Mouse (Mus musculus): ENCODE data around the gene Gbp3. TPM values are rescaled to one million over a fixed set of nuclear protein-coding genes. Genes with fewer than 3 reads are reported as not detected.

Gbp3 gene
- polyA plus RNA-seq, 1 experiment = not detected

DNA sequence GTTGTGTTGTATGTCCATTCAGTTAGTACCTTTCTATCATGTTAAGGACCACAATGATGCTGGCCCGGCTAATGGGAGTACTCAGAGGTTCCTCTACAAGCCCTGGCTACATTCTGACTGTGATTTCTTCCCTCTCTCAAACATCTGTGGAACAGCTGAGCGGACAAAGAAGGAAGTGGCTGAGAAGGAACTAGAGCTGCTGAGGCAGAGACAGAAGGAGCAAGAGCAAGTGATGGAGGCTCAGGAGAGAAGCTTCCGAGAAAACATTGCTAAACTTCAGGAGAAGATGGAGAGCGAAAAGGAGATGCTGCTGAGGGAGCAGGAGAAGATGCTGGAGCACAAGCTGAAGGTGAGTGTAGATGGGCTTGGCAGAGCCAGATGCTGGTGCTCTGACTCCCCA, 10.9 kb downstream of the Gbp3 start:
- TF ChIP-seq GATA1 (IDR thresholded peaks at IDR 0.05; ENCODE audit: low read length) = no peak

- TF ChIP-seq GATA1 (IDR thresholded peaks at IDR 0.05; ENCODE audit: low read length) = no peak
Observed at GRCm38 (mm10) chr3:142577108-142577507, 17.3 kb downstream of the Gbp3 start.

GRCm38 (mm10) chr3:142578342-142578741, 18.5 kb downstream of the Gbp3 start:
- no peak for TF ChIP-seq GATA1 (IDR thresholded peaks at IDR 0.05; ENCODE audit: low read length)

GRCm38 (mm10) chr3:142583067-142583466, 23.2 kb downstream of the Gbp3 start:
- no peak for TF ChIP-seq GATA1 (IDR thresholded peaks at IDR 0.05; ENCODE audit: low read length)

- TF ChIP-seq GATA1 (IDR thresholded peaks at IDR 0.05; ENCODE audit: low read length) = no peak
Observed at GRCm38 (mm10) chr3:142587386-142587785, 27.6 kb downstream of the Gbp3 start.

DNA sequence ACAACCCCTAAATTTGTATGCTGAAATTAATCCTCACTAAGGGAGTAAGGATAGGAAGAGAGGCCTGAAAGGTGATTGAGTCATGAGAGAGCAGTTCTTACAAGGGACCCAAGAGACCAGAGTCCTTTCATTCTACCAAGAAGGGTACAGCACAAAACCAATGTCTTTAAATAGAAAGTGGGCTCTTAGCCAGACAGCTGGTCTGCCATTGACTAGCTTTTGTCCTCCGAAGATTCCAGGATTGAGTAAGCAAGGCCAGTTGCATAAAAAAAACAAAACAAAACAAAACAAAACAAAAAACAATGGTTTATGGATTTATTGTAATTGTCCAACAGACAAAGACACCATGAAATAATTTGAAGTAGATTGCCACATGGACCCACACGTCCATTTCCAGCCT, 29.1 kb downstream of the Gbp3 start:
- no peak for TF ChIP-seq GATA1 (IDR thresholded peaks at IDR 0.05; ENCODE audit: low read length)

- no peak for TF ChIP-seq GATA1 (IDR thresholded peaks at IDR 0.05; ENCODE audit: low read length)
Observed at GRCm38 (mm10) chr3:142590431-142591067, 30.7 kb downstream of the Gbp3 start.

- no peak for TF ChIP-seq GATA1 (IDR thresholded peaks at IDR 0.05; ENCODE audit: low read length)
Observed at GRCm38 (mm10) chr3:142594547-142594946, 34.7 kb downstream of the Gbp3 start, which contains the start of gene Gbp2b. Gene Gbp2b, plus strand, starts transcription at chr3:142594847.

DNA sequence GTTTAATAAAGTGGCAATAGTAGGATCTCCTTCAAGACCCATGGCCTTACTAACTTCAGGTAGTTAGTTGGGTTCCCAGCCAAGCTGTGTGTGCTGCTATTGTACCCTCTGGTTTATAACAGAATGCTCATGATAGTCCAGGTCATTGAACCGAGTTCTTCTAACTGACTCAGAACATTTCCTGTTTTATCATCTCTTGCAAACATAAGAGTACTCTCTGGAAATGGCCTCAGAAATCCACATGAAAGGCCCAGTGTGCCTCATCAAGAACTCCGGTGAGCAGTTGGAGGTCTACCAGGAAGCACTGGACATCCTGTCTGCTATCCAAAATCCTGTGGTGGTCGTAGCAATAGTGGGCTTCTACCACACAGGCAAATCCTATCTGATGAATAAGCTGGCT, 38.1 kb downstream of the Gbp3 start:
- TF ChIP-seq GATA1 (IDR thresholded peaks at IDR 0.05; ENCODE audit: low read length) = no peak

DNA sequence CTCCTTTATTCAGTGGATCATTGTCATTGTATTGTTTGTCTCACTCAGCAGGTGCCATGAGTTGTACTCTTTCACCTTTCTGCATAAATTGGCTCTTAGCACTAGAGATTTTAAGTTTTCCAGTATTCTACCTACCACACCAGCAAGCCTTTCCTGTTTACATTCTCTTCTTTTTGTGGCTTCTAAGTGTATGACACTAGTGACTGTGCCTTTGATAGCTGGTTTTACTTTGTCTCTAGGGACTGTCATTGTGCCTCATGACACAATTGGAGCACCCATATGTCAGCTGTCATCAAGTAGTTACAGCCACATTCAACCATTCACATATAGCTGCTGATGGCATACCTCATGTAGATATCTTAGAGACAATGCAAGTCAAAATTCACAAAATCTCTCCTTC, 41.8 kb downstream of the Gbp3 start:
- TF ChIP-seq GATA1 (IDR thresholded peaks at IDR 0.05; ENCODE audit: low read length) = no peak

DNA sequence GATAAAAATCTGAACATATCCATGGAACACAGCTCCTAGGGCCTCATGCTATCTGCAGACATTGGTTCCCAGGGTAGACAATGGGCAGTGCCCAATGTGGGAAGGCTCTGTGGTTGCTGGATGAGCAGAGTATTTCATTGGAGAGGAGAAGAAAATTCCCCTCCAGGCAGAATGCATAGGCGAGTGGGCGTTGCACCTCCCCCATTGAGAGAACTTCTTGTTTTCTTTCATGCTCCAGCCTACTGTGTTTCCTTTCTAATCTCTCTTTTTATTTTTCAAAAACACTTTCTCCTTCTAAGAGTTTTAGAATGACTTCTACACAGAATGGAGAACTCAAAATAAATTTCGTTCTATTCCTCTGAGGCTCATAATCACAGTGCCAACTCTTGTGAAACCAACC, 58.8 kb downstream of the Gbp3 start:
- TF ChIP-seq GATA1 (IDR thresholded peaks at IDR 0.05; ENCODE audit: low read length) = no peak

- no peak for TF ChIP-seq GATA1 (IDR thresholded peaks at IDR 0.05; ENCODE audit: low read length)
Observed at GRCm38 (mm10) chr3:142619606-142620005, 59.8 kb downstream of the Gbp3 start.

DNA sequence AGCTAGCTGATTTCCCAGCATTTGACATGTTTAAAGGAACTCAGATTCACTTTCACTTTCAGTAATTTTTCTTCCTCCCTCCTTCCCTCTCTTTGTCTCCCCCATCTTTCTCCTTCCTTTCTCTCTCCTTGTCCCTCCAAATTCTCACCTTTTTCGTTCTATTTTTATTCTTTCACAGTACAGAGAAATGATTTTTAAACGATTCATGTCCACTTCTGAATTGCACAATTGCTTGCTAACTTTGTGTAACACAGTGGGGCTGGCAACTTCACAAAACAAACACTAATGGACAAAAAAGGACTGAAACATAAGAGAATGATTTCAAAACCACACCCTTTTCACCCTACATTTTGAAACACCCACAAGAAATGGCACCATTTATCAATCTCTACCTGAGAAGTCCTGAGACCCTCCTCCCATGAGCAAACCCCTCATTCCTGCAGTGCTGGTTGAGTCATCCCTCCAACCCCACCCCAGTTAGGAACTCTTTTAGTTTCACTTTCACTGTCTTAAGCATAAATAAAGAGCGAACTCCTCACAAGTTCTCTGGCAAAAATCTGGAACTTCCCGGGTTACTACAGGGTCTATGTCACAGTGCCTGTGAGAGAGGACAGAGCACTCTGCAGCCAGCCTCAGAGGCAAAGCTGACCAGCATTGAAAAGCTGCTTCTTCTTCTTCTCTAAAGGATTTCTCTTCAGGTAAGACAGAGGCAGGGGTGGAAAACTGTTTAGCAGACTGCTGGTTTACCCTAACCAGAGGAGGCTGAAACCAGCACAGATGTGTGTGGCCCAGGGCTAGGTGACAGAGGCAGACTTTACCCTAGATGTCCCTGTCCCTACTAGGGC, 60.5 kb downstream of the Gbp3 start, which contains the start of gene Gbp2:
Gene Gbp2, plus strand, starts transcription at position 492 of the 845 bp plus-strand sequence.
- no peak for TF ChIP-seq GATA1 (IDR thresholded peaks at IDR 0.05; ENCODE audit: low read length)

DNA sequence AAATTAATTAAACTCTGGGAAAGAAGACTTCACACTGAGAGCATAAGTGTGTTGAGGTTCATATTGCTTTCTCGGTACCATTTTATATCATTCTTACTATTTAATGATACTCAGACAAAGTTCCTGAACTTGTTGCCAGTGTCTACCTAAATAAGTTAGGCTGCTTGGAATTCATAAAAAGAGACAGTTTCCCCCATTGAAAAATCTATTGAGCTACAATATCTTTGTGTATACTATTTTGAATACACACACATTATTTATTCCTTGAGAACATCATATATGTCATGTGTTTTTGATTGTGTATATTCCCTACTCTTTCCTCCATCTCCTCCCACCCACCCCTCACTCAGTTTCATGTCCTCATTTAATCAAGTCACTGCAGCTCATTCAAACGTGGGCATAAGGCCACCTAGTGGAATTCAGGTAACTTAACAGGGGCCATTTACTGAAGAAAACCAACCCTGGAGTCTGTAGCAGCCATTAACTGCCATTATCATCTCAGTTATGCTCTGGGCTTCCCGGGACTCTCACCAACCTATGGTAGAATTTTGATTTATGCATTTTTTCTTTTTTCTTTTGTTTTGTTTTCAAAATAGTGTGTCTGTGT, 61.2 kb downstream of the Gbp3 start:
- no peak for TF ChIP-seq GATA1 (IDR thresholded peaks at IDR 0.05; ENCODE audit: low read length)

Other genes with a start within 250 kb of the Gbp3 start
- 30.8 and 38.6 TPM in 2 replicates for gene Pdlim5, start 164.3 kb upstream of the Gbp3 start, polyA plus RNA-seq (2012)
- not detected in 2 replicates for gene Gbp5, start 66.0 kb upstream of the Gbp3 start, polyA plus RNA-seq (2012)
- gene Gbp7, start 29.7 kb upstream of the Gbp3 start, polyA plus RNA-seq (2012) = not detected in 2 replicates
- not detected in 2 replicates for gene Gbp2b, start 34.8 kb downstream of the Gbp3 start, polyA plus RNA-seq (2012)
- gene Gbp2, start 60.6 kb downstream of the Gbp3 start, polyA plus RNA-seq (2012) = not detected in 2 replicates
- not detected in 2 replicates for gene Kyat3, start 141.0 kb downstream of the Gbp3 start, polyA plus RNA-seq (2012)
- 3.6 and 3.7 TPM in 2 replicates for gene Gtf2b, start 205.0 kb downstream of the Gbp3 start, polyA plus RNA-seq (2012)

Data from G1E-ER4 (cell line).